Mouse (Mus musculus) ovary, adult 10 weeks (tissue): ENCODE measurements around the gene Ppp1r9b. TPM values are rescaled to one million over a fixed set of nuclear protein-coding genes. Genes with fewer than 3 reads are reported as not detected.

Source experiments
- polyA plus RNA-seq: library from polyadenylated mRNA; stranded (reverse); fragments of 350-450 nt; fragmentation: Illumina TruSeq; extraction: RNeasy Lipid Tissue Mini Kit (QIAGEN cat#74804); gene quantifications from one replicate; pipeline ENCODE4 v1.2.3, GENCODE M21; 2014

Gene Ppp1r9b
- 19.2 TPM for polyA plus RNA-seq

DNA sequence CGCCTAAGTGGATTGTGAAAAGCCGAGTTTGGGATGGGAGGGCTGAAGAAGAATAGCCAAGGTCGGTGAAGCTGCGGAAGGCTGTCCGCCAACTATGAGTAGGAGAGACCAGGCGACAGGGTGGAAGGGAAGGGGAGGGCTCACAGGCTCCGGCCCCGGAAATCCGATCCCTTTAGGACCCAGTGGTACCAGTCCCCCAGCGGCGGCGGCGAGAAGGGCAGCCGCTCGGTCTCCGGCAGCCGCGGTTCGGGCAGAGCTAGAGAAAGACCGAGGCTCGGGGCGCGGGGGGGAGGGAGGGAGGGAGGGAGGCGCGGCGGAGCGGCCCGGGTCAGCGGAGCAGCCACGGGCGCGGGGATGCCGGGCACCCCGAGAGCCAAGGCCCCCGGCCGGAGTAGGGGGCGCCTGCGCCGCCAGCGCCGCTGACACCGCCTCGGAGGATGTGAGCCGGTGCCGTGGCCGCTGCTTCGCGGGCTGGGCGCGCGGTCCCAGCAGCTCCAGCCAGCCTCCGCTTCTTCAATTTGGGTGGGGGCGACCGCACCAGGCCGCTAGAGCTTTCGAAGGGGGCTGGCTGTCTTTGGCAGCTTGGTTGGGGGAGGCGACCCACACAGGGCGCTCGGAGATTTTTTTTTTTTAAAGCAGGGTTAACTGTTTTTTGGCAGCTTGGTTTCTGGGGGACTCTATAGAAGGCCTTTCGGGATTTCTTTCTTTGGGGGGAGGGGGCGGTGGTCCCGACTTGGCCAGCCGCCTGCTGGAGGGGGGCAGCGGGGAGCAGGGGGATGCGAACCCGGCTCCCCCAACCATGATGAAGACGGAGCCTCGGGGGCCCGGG lies at the start of gene Ppp1r9b:
Gene Ppp1r9b, plus strand, starts transcription at position 287 of the 829 bp plus-strand sequence.

DNA sequence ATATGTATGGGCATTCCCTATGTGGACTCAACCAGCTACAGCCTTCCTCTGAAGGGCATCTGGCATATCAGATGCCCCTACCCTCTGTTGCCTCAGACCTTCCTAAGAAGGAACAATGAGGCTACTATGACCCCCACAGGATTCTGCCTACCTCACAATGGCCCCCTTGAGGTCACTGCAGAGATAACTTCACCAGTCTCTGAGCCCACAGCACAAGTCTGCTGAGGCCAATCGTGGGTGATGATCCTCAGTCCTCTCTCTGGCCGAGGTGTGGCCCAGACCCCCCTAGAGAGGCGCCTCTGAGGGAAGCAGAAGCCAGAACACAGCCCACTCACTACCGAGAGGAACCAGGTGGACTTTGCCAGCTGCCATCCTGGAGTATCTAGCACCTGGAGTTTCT lies 23.4 kb upstream of the Ppp1r9b start, which contains the start of gene Hils1:
Gene Hils1, plus strand, starts transcription at position 175 of the 400 bp plus-strand sequence.

DNA sequence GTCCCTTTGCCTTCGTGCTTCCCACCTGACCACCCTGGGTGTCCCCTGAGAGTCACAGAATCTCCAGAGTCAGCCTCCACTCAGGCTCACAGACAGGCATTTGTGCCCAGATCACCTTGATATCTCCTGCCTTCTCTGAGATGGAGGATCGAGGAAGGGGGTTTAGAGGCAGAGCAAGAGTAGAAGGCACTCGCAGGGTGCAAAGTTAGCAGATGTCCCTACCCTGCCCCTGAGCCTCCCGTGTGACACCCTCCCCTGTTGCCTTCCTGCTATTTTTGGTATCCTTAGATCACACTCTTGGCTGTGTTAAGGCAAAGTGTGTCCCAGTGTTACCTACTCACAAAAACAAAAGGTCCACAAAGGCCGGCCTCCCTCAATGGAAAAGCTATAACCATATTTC lies 14.6 kb upstream of the Ppp1r9b start, which contains the start of gene Sgca:
Gene Sgca, minus strand, starts transcription at position 129 of the 400 bp plus-strand sequence.

DNA sequence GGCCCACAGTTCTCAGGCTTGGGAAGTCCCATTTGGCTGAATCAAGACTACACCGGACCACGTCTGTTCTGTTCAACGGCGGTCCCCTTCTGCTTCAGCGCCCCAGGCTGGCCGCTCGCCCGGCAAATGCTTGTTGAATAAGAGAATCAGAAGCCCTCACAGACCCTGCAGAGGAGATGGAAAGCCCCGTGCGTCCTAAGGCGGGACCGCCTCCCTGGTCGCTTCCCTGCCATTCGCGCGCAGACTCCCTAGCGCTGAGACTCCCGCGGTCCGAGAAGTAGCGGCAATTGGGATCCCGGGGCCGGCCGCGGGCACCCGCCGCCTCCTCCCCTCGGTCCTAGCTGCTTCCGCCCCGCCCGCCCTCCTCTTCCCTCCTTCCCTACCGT lies 18.8 kb downstream of the Ppp1r9b start, which contains the start of gene Samd14:
Gene Samd14, plus strand, starts transcription at position 251 of the 386 bp plus-strand sequence.

DNA sequence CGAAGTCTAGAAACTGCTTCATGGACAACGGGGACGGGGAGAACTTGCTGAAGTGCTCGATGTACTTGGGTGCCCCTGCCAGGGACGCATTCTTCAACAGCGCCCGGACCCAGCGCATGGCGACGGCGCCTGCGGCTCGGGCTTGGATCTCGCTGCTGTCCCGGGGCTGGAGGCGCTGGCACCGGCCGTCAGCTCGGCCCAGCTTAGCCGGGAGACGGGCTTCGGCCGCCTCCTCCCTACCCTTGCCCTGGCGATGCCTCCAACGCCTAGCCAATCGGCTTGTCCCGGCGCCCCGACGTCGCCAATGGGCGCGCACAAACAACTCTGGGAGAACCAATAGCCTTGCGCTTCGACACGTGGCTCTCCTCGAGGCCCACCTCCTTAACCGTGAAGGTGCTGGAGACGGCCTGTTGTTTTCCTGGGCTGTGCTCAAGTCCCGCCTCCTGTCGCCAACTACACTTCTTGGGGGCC lies 50.3 kb downstream of the Ppp1r9b start, which contains the start of gene Pdk2:
Gene Pdk2, minus strand, starts transcription at position 216 of the 471 bp plus-strand sequence.

Other genes with a start within 250 kb of the Ppp1r9b start
- gene Cdc34b, start 249.3 kb upstream of the Ppp1r9b start, polyA plus RNA-seq, result not detected
- not detected for gene Tmem92, start 208.3 kb upstream of the Ppp1r9b start, polyA plus RNA-seq
- gene Col1a1, start 54.8 kb upstream of the Ppp1r9b start, polyA plus RNA-seq, result 54.4 TPM
- not detected for gene Hils1, start 23.4 kb upstream of the Ppp1r9b start, polyA plus RNA-seq
- gene Sgca, start 14.7 kb upstream of the Ppp1r9b start, polyA plus RNA-seq, result not detected
- not detected for gene Samd14, start 18.8 kb downstream of the Ppp1r9b start, polyA plus RNA-seq
- gene Pdk2, start 50.3 kb downstream of the Ppp1r9b start, polyA plus RNA-seq, result 1.9 TPM
- 0.68 TPM for gene Itga3, start 85.8 kb downstream of the Ppp1r9b start, polyA plus RNA-seq
- gene Dlx3, start 129.1 kb downstream of the Ppp1r9b start, polyA plus RNA-seq, result not detected
- not detected for gene Dlx4, start 155.2 kb downstream of the Ppp1r9b start, polyA plus RNA-seq